Mouse (Mus musculus) hindbrain, embryonic 11.5 days (tissue): ENCODE measurements around the gene St13. TPM values are rescaled to one million over a fixed set of nuclear protein-coding genes. Genes with fewer than 3 reads are reported as not detected.

Source experiments
- ATAC-seq: fragments of 200-750 bp; cut with Nextera tagmentation; 2 replicates; pipeline ENCODE4 v1.8.0; 2017; ENCODE audit warnings: mild to moderate bottlenecking, moderate TSS enrichment, moderate library complexity; ENCODE audit not compliant: low FRiP score
- DNase-seq: peaks from one replicate; pipeline ENCODE4 v3.0.0-alpha.2; 2015; ENCODE audit warnings: low spot score
- H3K27ac ChIP-seq: fragments of 300-500 bp; sonication (generic); 2 replicates; pipeline ENCODE4 v1.5.1; 2014; ENCODE audit warnings: mild to moderate bottlenecking, low read depth, low read length
- H3K27me3 ChIP-seq: fragments of 300-500 bp; sonication (generic); 2 replicates; pipeline ENCODE4 v1.6.1; 2014; ENCODE audit warnings: mild to moderate bottlenecking, low read length, moderate library complexity, mixed read lengths; ENCODE audit not compliant: control insufficient read depth, insufficient read depth
- H3K36me3 ChIP-seq: fragments of 300-500 bp; sonication (generic); 2 replicates; pipeline ENCODE4 v1.6.1; 2014; ENCODE audit warnings: mild to moderate bottlenecking, low read length, moderate library complexity, mixed read lengths; ENCODE audit not compliant: control insufficient read depth, insufficient read depth
- H3K4me1 ChIP-seq: fragments of 300-500 bp; sonication (generic); replicated peaks from 2 replicates; pipeline ENCODE4 v1.6.1; 2014; ENCODE audit warnings: low read length, mixed read lengths; ENCODE audit not compliant: control insufficient read depth, insufficient read depth
- H3K4me2 ChIP-seq: fragments of 300-500 bp; sonication (generic); replicated peaks from 2 replicates; pipeline ENCODE4 v1.6.1; 2014; ENCODE audit warnings: mild to moderate bottlenecking, low read depth, low read length
- H3K4me3 ChIP-seq: fragments of 300-500 bp; sonication (generic); 2 replicates; pipeline ENCODE4 v1.5.1; 2014; ENCODE audit warnings: low read depth, low read length
- H3K9ac ChIP-seq: fragments of 300-500 bp; sonication (generic); 2 replicates; pipeline ENCODE4 v1.6.1; 2014; ENCODE audit warnings: low read depth, low read length
- H3K9me3 ChIP-seq: fragments of 300-500 bp; sonication (generic); 2 replicates; pipeline ENCODE4 v1.6.1; 2016; ENCODE audit warnings: low read length; ENCODE audit not compliant: control insufficient read depth
- WGBS: fragments of 180-500 bp; shearing (Covaris S2); extraction: QIAGEN DNeasy Blood & Tissue Kit; methylation state at CpG from one replicate; pipeline ENCODE4 v1.1.7; 2014; 5-methylcytosine and 5-hydroxymethylcytosine counted together
- polyA plus RNA-seq: library from polyadenylated mRNA; unstranded; fragments of >200 nt; fragmentation: Nextera tagmentation; extraction: Ambion mirVana; gene quantifications from 2 replicates; pipeline ENCODE4 v1.2.1, GENCODE M21; 2014

The St13 gene
- polyA plus RNA-seq, 1 experiment from 2014 or later, result 178 TPM

GRCm38 (mm10) chr15:81320137-81320536 is 79.7 kb downstream of the St13 start:
- H3K27ac ChIP-seq, result no peak overlapping the region
- no peak overlapping the region for H3K4me2 ChIP-seq
- ATAC-seq (no peak), DNase-seq (no peak)
- no peaks in the 10 kb centered on the region for H3K4me1 ChIP-seq
- H3K27me3 ChIP-seq, result no peaks in the 10 kb centered on the region
- 93% methylated on average over 3 of the region's 3 CpGs for WGBS
- peaks cover 7% of the 10 kb centered on the region; the same call in 1 of the 2 replicates for H3K36me3 ChIP-seq
- H3K9ac ChIP-seq, result no peak overlapping the region
- no peak overlapping the region for H3K4me3 ChIP-seq
- no peaks in the 10 kb centered on the region for H3K9me3 ChIP-seq

GRCm38 (mm10) chr15:81319462-81319861 is 80.4 kb downstream of the St13 start:
- 95% methylated on average over 9 of the region's 9 CpGs for WGBS
- ATAC-seq (no peak), DNase-seq (no peak)
- Histone ChIP-seq H3K9ac (no peak overlapping the region), H3K9me3 (no peaks in the 10 kb centered on the region), H3K4me2 (no peak overlapping the region), H3K36me3 (peaks cover 7% of the 10 kb centered on the region; the same call in 1 of the 2 replicates), H3K4me3 (no peak overlapping the region), H3K27me3 (no peaks in the 10 kb centered on the region), H3K4me1 (no peaks in the 10 kb centered on the region), H3K27ac (no peak overlapping the region)

- ATAC-seq (no peak), DNase-seq (no peak)
- 92% methylated on average over 3 of the region's 3 CpGs for WGBS
- peaks cover 3% of the 10 kb centered on the region; the same call in 1 of the 2 replicates for H3K36me3 ChIP-seq
- no peaks in the 10 kb centered on the region for H3K27me3 ChIP-seq
- no peak overlapping the region for H3K27ac ChIP-seq
- no peak overlapping the region for H3K4me3 ChIP-seq
- no peak overlapping the region for H3K9ac ChIP-seq
- H3K4me1 ChIP-seq, result no peaks in the 10 kb centered on the region
- H3K4me2 ChIP-seq, result no peak overlapping the region
- H3K9me3 ChIP-seq, result no peaks in the 10 kb centered on the region
Measured at GRCm38 (mm10) chr15:81313928-81314327, 85.9 kb downstream of the St13 start.

Other genes starting within 250 kb of the St13 start
- 19.6 and 31.9 TPM in 2 replicates for gene Mrtfa, start 209.3 kb downstream of the St13 start, polyA plus RNA-seq
- gene Mchr1, start 164.6 kb downstream of the St13 start, polyA plus RNA-seq, result 0.09 and 0.59 TPM in 2 replicates
- gene Slc25a17, start 39.3 kb downstream of the St13 start, polyA plus RNA-seq, result 111 and 118 TPM in 2 replicates
- gene Xpnpep3, start 61 bp upstream of the St13 start, polyA plus RNA-seq, result 6.8 and 7.0 TPM in 2 replicates
- 0.92 and 1.2 TPM in 2 replicates for gene Dnajb7, start 8.2 kb upstream of the St13 start, polyA plus RNA-seq
- gene Rbx1, start 66.2 kb upstream of the St13 start, polyA plus RNA-seq, result 531 and 563 TPM in 2 replicates
- 23.3 and 41.7 TPM in 2 replicates for gene Ep300, start 185.3 kb upstream of the St13 start, polyA plus RNA-seq